Mouse (Mus musculus) midbrain, embryonic 11.5 days (tissue): ENCODE data around the gene Pbld2. TPM values are rescaled to one million over a fixed set of nuclear protein-coding genes. Genes with fewer than 3 reads are reported as not detected.

Source experiments
- ATAC-seq: fragments of 200-750 bp; cut with Nextera tagmentation; 2 replicates; pipeline ENCODE4 v1.8.0; 2017; ENCODE audit warnings: moderate TSS enrichment, moderate library complexity; ENCODE audit not compliant: low FRiP score
- DNase-seq: peaks from one replicate; pipeline ENCODE4 v3.0.0; 2015; ENCODE audit warnings: low spot score; ENCODE audit errors: missing footprints
- H3K27ac ChIP-seq: fragments of 300-500 bp; sonication (generic); 2 replicates; pipeline ENCODE4 v1.5.1; 2014; ENCODE audit warnings: low read depth, low read length
- H3K27me3 ChIP-seq: fragments of 300-500 bp; sonication (generic); 2 replicates; pipeline ENCODE4 v1.6.1; 2014; ENCODE audit warnings: mild to moderate bottlenecking, low read length, moderate library complexity, mixed read lengths; ENCODE audit not compliant: control insufficient read depth, insufficient read depth
- H3K36me3 ChIP-seq: fragments of 300-500 bp; sonication (generic); 2 replicates; pipeline ENCODE4 v1.6.1; 2014; ENCODE audit warnings: mild to moderate bottlenecking, low read length, moderate library complexity, mixed read lengths; ENCODE audit not compliant: control insufficient read depth, insufficient read depth
- H3K4me1 ChIP-seq: fragments of 300-500 bp; sonication (generic); 2 replicates; pipeline ENCODE4 v1.6.1; 2014; ENCODE audit warnings: low read length; ENCODE audit not compliant: control insufficient read depth, insufficient read depth
- H3K4me2 ChIP-seq: fragments of 300-500 bp; sonication (generic); 2 replicates; pipeline ENCODE4 v1.6.1; 2014; ENCODE audit warnings: mild to moderate bottlenecking, moderate library complexity
- H3K4me3 ChIP-seq: fragments of 300-500 bp; sonication (generic); 2 replicates; pipeline ENCODE4 v1.5.1; 2014; ENCODE audit warnings: low read depth, low read length
- H3K9ac ChIP-seq: fragments of 300-500 bp; sonication (generic); 2 replicates; pipeline ENCODE4 v1.6.1; 2014; ENCODE audit warnings: low read length
- H3K9me3 ChIP-seq: fragments of 300-500 bp; sonication (generic); 2 replicates; pipeline ENCODE4 v1.6.1; 2016; ENCODE audit warnings: low read length; ENCODE audit not compliant: control insufficient read depth
- WGBS: fragments of 180-500 bp; shearing (Covaris S2); extraction: QIAGEN DNeasy Blood & Tissue Kit; methylation state at CpG from one replicate; pipeline ENCODE4 v1.1.7; 2014; 5-methylcytosine and 5-hydroxymethylcytosine counted together
- polyA plus RNA-seq: library from polyadenylated mRNA; unstranded; fragments of >200 nt; fragmentation: Nextera tagmentation; extraction: Ambion mirVana; gene quantifications from 2 replicates; pipeline ENCODE4 v1.2.1, GENCODE M21; 2014

The Pbld2 gene
- polyA plus RNA-seq, 1 experiment from 2014 or later: 1.7 TPM

DNA sequence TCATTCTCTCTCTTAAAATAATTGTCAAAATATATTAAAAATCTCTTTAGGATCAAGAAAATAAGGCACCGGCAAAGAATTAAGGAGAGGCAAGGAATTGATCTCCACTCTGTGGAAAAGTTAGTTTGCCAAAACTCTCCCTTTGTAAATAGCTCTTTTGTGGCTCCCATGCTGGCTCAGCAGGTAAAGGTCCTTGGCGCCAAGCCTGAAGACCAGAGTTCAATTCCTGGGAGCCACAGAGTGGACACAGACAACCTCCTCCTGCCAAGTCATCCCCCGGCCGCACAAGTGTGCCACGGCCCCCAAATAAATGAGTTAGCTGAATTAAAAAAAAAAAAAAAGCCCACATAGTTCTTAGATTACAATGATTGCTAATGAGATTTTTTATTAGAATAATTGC lies 38.6 kb downstream of the Pbld2 start:
- no peak for ATAC-seq
- no peak overlapping the region for H3K4me3 ChIP-seq
- H3K9me3 ChIP-seq: no peaks in the 10 kb centered on the region
- no peak overlapping the region for H3K4me2 ChIP-seq
- H3K27ac ChIP-seq: no peak overlapping the region
- no peaks in the 10 kb centered on the region for H3K36me3 ChIP-seq
- H3K27me3 ChIP-seq: no peaks in the 10 kb centered on the region
- no peak overlapping the region for H3K9ac ChIP-seq
- H3K4me1 ChIP-seq: no peaks in the 10 kb centered on the region
- DNase-seq: no peak
- 98% methylated on average over 5 of the region's 5 CpGs for WGBS

GRCm38 (mm10) chr10:63063365-63063764 lies 39.2 kb downstream of the Pbld2 start:
- H3K27me3 ChIP-seq: no peaks in the 10 kb centered on the region
- H3K27ac ChIP-seq: no peak overlapping the region
- 0 out of 2 replicates have a peak, but pooled peaks have one; percentile 30 for ATAC-seq

GRCm38 (mm10) chr10:63064516-63064915 lies 40.4 kb downstream of the Pbld2 start:
- no peak overlapping the region for H3K4me2 ChIP-seq
- DNase-seq (no peak), ATAC-seq (no peak)
- no peaks in the 10 kb centered on the region for H3K4me1 ChIP-seq
- H3K36me3 ChIP-seq: no peaks in the 10 kb centered on the region
- 83% methylated on average over 9 of the region's 9 CpGs for WGBS
- H3K4me3 ChIP-seq: no peak overlapping the region
- H3K27me3 ChIP-seq: no peaks in the 10 kb centered on the region
- no peak overlapping the region for H3K9ac ChIP-seq
- no peaks in the 10 kb centered on the region for H3K9me3 ChIP-seq
- no peak overlapping the region for H3K27ac ChIP-seq

More at GRCm38 (mm10) chr10:63063365-63063764, 39.2 kb downstream of the Pbld2 start:
- 71% methylated on average over 7 of the region's 7 CpGs for WGBS
- Histone ChIP-seq H3K4me1 (no peaks in the 10 kb centered on the region), H3K4me2 (no peak overlapping the region), H3K4me3 (no peak overlapping the region), H3K9me3 (no peaks in the 10 kb centered on the region), H3K9ac (no peak overlapping the region), H3K36me3 (no peaks in the 10 kb centered on the region)
- peak; percentile 65 for DNase-seq

GRCm38 (mm10) chr10:63065561-63065960 lies 41.4 kb downstream of the Pbld2 start:
- Histone ChIP-seq H3K9me3 (no peaks in the 10 kb centered on the region), H3K4me2 (no peak overlapping the region), H3K4me3 (no peak overlapping the region), H3K9ac (no peak overlapping the region), H3K27ac (no peak overlapping the region), H3K4me1 (no peaks in the 10 kb centered on the region), H3K36me3 (no peaks in the 10 kb centered on the region), H3K27me3 (no peaks in the 10 kb centered on the region)
- ATAC-seq (no peak), DNase-seq (no peak)
- WGBS: 64% methylated on average over 8 of the region's 8 CpGs

GRCm38 (mm10) chr10:63065988-63066387 lies 41.9 kb downstream of the Pbld2 start:
- no peak overlapping the region for H3K27ac ChIP-seq
- H3K9me3 ChIP-seq: no peaks in the 10 kb centered on the region
- no peak overlapping the region for H3K9ac ChIP-seq
- no peak overlapping the region for H3K4me3 ChIP-seq
- no peaks in the 10 kb centered on the region for H3K36me3 ChIP-seq
- 8% methylated on average over 5 of the region's 5 CpGs for WGBS
- ATAC-seq (peak; percentile 86), DNase-seq (peak; percentile 97)
- no peak overlapping the region for H3K4me2 ChIP-seq
- no peaks in the 10 kb centered on the region for H3K4me1 ChIP-seq
- H3K27me3 ChIP-seq: no peaks in the 10 kb centered on the region

DNA sequence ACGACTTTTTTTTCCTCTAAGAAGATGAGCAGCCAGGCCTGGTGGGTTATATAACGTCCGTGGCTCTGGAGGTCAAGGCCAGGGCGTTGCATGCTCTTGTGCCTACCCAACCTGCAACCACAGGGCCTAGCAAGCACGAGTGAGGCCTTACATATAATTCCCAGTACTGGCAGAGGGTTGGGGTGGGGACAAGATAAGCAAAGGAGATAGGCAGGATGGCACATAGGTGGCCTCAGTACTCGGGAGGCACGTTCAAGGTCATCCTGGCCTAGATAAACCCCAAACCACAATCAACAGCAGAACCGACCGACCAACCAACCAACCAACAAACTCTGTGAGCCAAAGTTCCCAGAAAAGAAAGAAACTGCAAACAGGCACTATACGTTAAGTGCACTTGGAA lies 62.2 kb downstream of the Pbld2 start:
- peaks cover 12% of the 10 kb centered on the region for H3K4me1 ChIP-seq
- H3K9ac ChIP-seq: no peak overlapping the region
- no peak overlapping the region for H3K27ac ChIP-seq
- H3K36me3 ChIP-seq: no peaks in the 10 kb centered on the region
- no peaks in the 10 kb centered on the region for H3K9me3 ChIP-seq
- no peak for DNase-seq
- 85% methylated on average over 10 of the region's 10 CpGs for WGBS
- ATAC-seq: no peak
- no peak overlapping the region for H3K4me3 ChIP-seq
- no peak overlapping the region for H3K4me2 ChIP-seq
- no peaks in the 10 kb centered on the region for H3K27me3 ChIP-seq

GRCm38 (mm10) chr10:63089103-63089757 lies 65.1 kb downstream of the Pbld2 start:
- peak overlapping the region; percentile 22 for H3K4me3 ChIP-seq
- WGBS: 25% methylated on average over 8 of the region's 8 CpGs
- DNase-seq (peak; percentile 91), ATAC-seq (peak; percentile 59; the same call in 1 of the 2 replicates)
- H3K4me1 ChIP-seq: peaks cover 12% of the 10 kb centered on the region
- H3K27me3 ChIP-seq: no peaks in the 10 kb centered on the region
- H3K9me3 ChIP-seq: no peaks in the 10 kb centered on the region
- peak overlapping the region; percentile 48 for H3K4me2 ChIP-seq
- peak overlapping the region; percentile 47 for H3K9ac ChIP-seq
- H3K27ac ChIP-seq: no peak overlapping the region; the same call in 1 of the 2 replicates
- H3K36me3 ChIP-seq: no peaks in the 10 kb centered on the region

DNA sequence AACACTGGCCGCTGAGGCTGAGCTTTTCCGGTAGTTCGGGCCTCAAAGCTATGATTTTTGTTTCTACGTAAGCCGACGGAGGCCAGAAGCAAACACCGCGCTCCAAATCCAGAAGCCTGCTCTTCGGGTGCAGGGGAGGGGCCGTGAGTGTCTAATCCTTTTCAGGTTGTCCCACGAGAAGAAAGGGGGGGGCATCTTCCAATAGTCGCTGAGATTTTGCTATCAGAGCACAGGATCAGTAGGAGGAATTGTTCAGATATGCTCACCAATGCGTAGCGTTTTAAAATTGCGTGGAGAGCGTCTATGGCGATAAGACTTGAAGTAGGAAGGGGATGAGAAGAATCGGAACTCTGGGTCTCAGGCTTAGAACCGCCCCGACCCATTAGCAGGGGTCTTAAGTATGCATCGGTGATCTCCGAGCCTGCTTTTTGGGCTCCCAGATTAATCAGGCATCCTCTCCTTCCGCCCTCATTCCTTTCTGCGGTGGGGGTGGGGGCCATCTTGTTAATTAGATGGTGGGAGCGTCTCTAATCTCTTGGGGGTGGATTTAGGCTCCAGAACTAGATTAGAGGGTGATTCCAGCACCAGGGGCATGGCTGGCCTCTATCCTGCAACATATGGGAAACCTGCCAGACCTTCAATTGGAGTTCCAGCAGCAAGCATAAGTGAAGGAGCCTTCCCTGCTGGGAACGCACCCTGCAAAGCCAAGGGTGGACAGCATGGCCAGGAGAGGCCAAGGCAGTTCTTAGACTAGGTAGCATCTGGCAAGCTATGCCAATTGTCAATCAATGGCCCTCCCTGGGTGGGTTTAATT lies 65.8 kb downstream of the Pbld2 start:
- DNase-seq (peak; percentile 89), ATAC-seq (peak; percentile 43)
- 2% methylated on average over 26 of the region's 26 CpGs for WGBS
- Histone ChIP-seq H3K4me1 (peaks cover 12% of the 10 kb centered on the region), H3K4me3 (peak overlapping the region; percentile 22), H3K9me3 (no peaks in the 10 kb centered on the region), H3K9ac (peak overlapping the region; percentile 47), H3K27me3 (no peaks in the 10 kb centered on the region), H3K4me2 (peak overlapping the region; percentile 48), H3K36me3 (no peaks in the 10 kb centered on the region), H3K27ac (peak overlapping the region; percentile 5; the same call in 1 of the 2 replicates)

DNA sequence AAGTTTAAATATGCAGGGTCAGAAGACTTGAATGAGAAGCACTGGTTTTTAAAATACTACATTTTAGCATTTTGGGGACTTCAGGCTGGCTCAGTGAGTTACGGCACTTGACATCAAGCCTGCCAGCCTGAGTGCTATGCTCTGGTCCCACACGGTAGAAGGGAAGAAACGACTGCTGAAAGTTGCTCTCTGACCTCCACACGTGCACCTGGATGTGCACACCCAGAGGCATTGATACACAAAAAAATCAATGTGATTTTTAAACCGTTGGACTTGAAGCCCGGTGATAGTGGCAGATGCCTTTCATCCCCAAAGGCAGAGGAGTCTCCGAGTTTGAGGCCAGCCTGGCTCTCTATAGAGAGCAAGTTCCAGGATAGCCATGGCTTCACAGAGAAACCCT lies 67.8 kb downstream of the Pbld2 start:
- Histone ChIP-seq H3K4me2 (no peak overlapping the region), H3K36me3 (no peaks in the 10 kb centered on the region), H3K9me3 (no peaks in the 10 kb centered on the region), H3K9ac (no peak overlapping the region), H3K4me3 (no peak overlapping the region), H3K27me3 (no peaks in the 10 kb centered on the region), H3K4me1 (peaks cover 12% of the 10 kb centered on the region), H3K27ac (no peak overlapping the region)
- DNase-seq (no peak), ATAC-seq (no peak)
- WGBS: 83% methylated on average over 7 of the region's 7 CpGs
